Mouse (Mus musculus) small intestine, adult 2 months (tissue): ENCODE results near the gene Oas2.

ENCODE experiments used
- CTCF ChIP-seq: fragments of 200-500 bp; IDR thresholded peaks from 2 replicates; pipeline ENCODE4 v1.5.1; 2012; ENCODE audit warnings: low read depth, mild to moderate bottlenecking, control low read depth, inconsistent platforms, low read length, moderate library complexity, mixed read lengths; ENCODE audit not compliant: insufficient replicate concordance, insufficient read length; ENCODE audit errors: extremely low read depth
- POLR2A ChIP-seq: fragments of 200-500 bp; IDR thresholded peaks from 2 replicates; pipeline ENCODE4 v1.6.1; 2012; ENCODE audit warnings: low read depth, mild to moderate bottlenecking, control low read depth, inconsistent platforms, low read length, moderate library complexity

DNA sequence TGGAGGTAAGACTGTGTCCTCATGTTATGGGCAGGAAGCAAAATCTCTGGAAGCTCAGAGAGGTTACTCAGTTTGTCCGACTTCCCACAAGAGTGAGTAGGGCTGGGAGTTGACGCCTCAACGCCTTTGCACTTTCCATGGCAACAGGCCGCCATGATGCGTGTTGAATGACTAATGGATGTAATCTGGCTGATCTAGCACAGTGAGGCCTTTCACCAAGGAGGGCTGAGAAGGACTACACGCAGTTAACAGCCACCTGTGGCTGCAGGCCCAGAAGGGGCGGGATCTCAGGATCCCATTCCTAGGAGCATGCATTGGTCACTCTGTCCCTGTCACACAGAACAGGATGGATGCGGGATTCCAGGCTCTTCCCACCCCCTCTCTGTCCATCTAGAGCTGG is 36.9 kb downstream of the Oas2 start:
- no peak for TF ChIP-seq CTCF
- no peak for TF ChIP-seq POLR2A
